Mouse (Mus musculus): ENCODE results near the gene Gm8251. TPM values are rescaled to one million over a fixed set of nuclear protein-coding genes. Genes with fewer than 3 reads are reported as not detected.
A peak's percentile ranks its signal among the peaks of the same experiment; 100 is the strongest.
"Not testable (repeated sequence)": the region's sequence is repeated elsewhere in the genome, so short reads cannot be mapped to it uniquely, and the experiment has no call there.

Gene Gm8251
- 0.02 and 0.05 TPM in 2 replicates for polyA plus RNA-seq (2012; rRNA removed)

DNA sequence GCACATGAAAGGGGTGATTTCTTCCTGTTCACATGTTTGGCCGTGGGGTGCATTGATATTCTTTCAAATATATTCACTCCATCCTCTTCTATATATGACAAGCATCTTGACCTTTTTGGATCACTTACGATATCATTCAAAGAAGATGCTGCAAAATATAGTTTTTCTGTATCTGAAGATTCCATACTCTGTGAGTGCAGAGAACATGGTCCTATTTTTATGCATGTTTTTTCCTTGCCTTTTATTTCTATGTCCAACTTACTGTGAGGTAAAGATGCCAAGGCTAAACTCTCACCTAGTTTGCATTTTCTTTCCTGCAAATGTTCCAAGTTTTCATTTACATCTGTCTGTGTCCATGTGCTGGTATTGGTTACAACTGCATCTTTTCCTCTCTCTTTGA lies at the start of gene Gm8251:
Gene Gm8251, minus strand, starts transcription at position 101 of the 400 bp plus-strand sequence.
- no peak within 1 kb of the TSS for H3K27ac ChIP-seq (ENCODE audit: insufficient read depth, low read length)
- 95% methylated on average over 2 of the region's 2 CpGs for WGBS
- TF ChIP-seq POLR2A (IDR thresholded peaks at IDR 0.05; ENCODE audit: borderline replicate concordance, insufficient read depth, low read length), result no peak
- no peak for TF ChIP-seq CTCF (IDR thresholded peaks at IDR 0.05; ENCODE audit: borderline replicate concordance, insufficient read depth, low read depth, low read length)
- H3K27me3 ChIP-seq (ENCODE audit: control insufficient read depth, insufficient read depth, low read length), result no peaks in the 10 kb centered on the region
- H3K4me3 ChIP-seq (replicated peaks; ENCODE audit: insufficient read depth, low read depth, low read length), result no peak within 1 kb of the TSS
- no peaks in the 10 kb centered on the region for H3K4me1 ChIP-seq (ENCODE audit: control insufficient read depth, insufficient read depth, low read length)
- DNase-seq, result no peak

DNA sequence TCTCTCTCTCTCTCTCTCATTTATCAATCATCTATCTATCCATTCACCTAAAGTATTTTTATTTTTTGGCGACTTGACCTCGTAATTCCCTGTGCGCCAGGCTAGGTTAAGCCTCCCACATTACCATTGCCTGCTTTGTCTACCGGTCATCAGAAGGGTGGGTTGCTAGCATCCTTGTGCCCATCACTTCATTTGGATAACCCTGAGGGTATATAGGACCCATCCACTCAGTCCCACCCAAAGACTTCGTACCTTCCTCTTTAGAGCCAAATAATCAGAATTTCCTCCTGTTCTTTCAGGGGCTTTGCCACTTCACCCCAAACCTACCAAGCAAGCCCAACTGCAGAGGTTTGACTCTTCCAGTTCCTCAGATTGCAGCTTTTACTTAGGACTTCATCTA lies 41.2 kb upstream of the Gm8251 start:
- 18% methylated on average over 5 of the region's 5 CpGs for WGBS
- peak overlapping the region; percentile 32 for H3K4me3 ChIP-seq (replicated peaks; ENCODE audit: insufficient read depth, low read depth, low read length)
- DNase-seq, result peak; percentile 12 to 25

DNA sequence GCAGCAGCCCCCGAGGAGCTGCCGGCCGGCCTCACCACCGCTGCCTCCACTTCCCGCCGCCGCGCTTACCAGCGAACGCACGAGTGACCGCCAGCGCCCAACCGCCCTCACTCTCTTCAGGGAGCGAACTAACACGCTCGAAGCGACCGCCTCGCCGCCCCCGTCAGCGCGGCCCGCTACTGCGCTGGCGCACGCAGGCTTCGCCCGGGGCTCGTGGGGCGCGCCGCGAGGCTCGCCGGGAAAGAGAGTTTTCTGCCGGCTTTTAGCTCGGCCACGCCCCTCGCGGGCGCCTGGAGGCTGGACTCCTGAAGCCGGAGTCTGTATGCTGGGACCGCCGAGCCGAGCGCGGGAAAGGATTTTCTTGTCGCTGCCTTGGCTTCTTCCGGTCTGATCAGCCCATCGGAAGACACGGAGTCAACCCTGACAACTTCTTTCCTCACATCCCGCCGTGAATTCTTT lies 40.6 kb upstream of the Gm8251 start, which contains the start of gene Tex30:
Gene Tex30, minus strand, starts transcription at position 183 of the 459 bp plus-strand sequence.
- H3K27me3 ChIP-seq (ENCODE audit: control insufficient read depth, insufficient read depth, low read length), result no peaks in the 10 kb centered on the region
- H3K27ac ChIP-seq (ENCODE audit: insufficient read depth, low read length), result peak within 1 kb of the TSS; percentile 68; the same call in 1 of the 2 replicates
- H3K4me1 ChIP-seq (ENCODE audit: control insufficient read depth, insufficient read depth, low read length), result no peaks in the 10 kb centered on the region
- no peak for TF ChIP-seq CTCF (IDR thresholded peaks at IDR 0.05; ENCODE audit: borderline replicate concordance, insufficient read depth, low read depth, low read length)
- TF ChIP-seq POLR2A (IDR thresholded peaks at IDR 0.05; ENCODE audit: borderline replicate concordance, insufficient read depth, low read length), result peak; percentile 63; the same call in 1 of the 2 replicates
- peak; percentile 92 to 93 for DNase-seq
- WGBS, result under 1% methylated on average over 55 of the region's 55 CpGs
- peak within 1 kb of the TSS; percentile 95 for H3K4me3 ChIP-seq (replicated peaks; ENCODE audit: insufficient read depth, low read depth, low read length)

More for the DNA sequence above, 41.2 kb upstream of the Gm8251 start:
- TF ChIP-seq POLR2A (IDR thresholded peaks at IDR 0.05; ENCODE audit: borderline replicate concordance, insufficient read depth, low read length) (no peak), CTCF (IDR thresholded peaks at IDR 0.05; ENCODE audit: borderline replicate concordance, insufficient read depth, low read depth, low read length) (no peak)
- H3K27me3 ChIP-seq (ENCODE audit: control insufficient read depth, insufficient read depth, low read length), result no peaks in the 10 kb centered on the region
- H3K4me1 ChIP-seq (ENCODE audit: control insufficient read depth, insufficient read depth, low read length), result no peaks in the 10 kb centered on the region
- no peak overlapping the region for H3K27ac ChIP-seq (ENCODE audit: insufficient read depth, low read length)

DNA sequence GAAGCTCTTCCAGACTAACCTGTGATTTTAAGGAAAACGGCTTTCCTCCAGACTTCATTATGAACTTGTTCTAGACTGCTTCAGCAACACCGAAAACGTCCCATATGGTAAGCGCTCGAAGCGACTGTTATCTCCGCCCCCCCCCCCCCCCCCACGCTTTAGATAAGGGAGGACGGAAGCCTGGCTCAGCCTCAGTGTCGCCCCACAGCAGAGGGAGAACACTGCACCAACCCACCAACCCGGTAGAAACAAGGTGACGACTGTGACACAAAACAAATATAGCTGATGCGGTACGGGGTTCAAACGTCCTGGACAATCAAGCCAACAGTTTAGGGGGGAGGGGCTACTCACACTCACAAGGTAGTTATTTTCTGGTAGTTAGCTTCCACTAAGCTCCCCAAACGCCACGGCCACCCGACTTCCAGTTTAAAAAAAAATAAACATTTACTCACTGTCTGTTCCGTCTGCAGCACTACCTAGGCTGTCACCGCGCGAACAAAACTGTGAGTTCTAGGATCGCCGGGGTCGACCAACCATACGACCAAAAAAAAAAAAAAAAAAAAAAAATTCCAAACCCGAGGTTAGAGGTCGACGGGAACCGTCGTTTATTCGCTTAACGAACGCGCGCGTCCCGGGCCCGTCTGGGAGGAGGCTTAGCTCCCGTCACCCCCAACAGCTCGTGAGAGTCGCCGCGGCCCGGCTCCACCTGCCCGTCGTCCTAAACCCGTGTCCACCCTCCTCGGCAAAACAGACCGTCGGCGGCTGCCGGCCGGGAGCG lies 39.9 kb upstream of the Gm8251 start:
- H3K27ac ChIP-seq (ENCODE audit: insufficient read depth, low read length), result 0 out of 2 replicates have a peak overlapping the region, but pooled peaks have one; percentile 48
- peak; percentile 32 for DNase-seq
- no peaks in the 10 kb centered on the region for H3K4me1 ChIP-seq (ENCODE audit: control insufficient read depth, insufficient read depth, low read length)
- H3K4me3 ChIP-seq (replicated peaks; ENCODE audit: insufficient read depth, low read depth, low read length), result peak overlapping the region; percentile 95
- WGBS, result under 1% methylated on average over 55 of the region's 55 CpGs
- no peaks in the 10 kb centered on the region for H3K27me3 ChIP-seq (ENCODE audit: control insufficient read depth, insufficient read depth, low read length)
- TF ChIP-seq CTCF (IDR thresholded peaks at IDR 0.05; ENCODE audit: borderline replicate concordance, insufficient read depth, low read depth, low read length) (no peak), POLR2A (IDR thresholded peaks at IDR 0.05; ENCODE audit: borderline replicate concordance, insufficient read depth, low read length) (no peak)

- no peak overlapping the region for H3K27ac ChIP-seq (ENCODE audit: insufficient read depth, low read length)
- DNase-seq, result peak; percentile 16 to 17
- H3K27me3 ChIP-seq (ENCODE audit: control insufficient read depth, insufficient read depth, low read length), result no peaks in the 10 kb centered on the region
- 0% methylated on average over 1 of the region's 1 CpGs for WGBS
- H3K4me3 ChIP-seq (replicated peaks; ENCODE audit: insufficient read depth, low read depth, low read length), result no peak overlapping the region
- TF ChIP-seq POLR2A (IDR thresholded peaks at IDR 0.05; ENCODE audit: borderline replicate concordance, insufficient read depth, low read length) (no peak), CTCF (IDR thresholded peaks at IDR 0.05; ENCODE audit: borderline replicate concordance, insufficient read depth, low read depth, low read length) (no peak)
- H3K4me1 ChIP-seq (ENCODE audit: control insufficient read depth, insufficient read depth, low read length), result no peaks in the 10 kb centered on the region
These were observed 2.9 kb upstream of the Gm8251 start for GRCm38 (mm10) chr1:44064625-44065024.

- no peak overlapping the region for H3K4me3 ChIP-seq (replicated peaks; ENCODE audit: insufficient read depth, low read depth, low read length)
- 97% methylated on average over 6 of the region's 6 CpGs for WGBS
- no peak overlapping the region for H3K27ac ChIP-seq (ENCODE audit: insufficient read depth, low read length)
- TF ChIP-seq CTCF (IDR thresholded peaks at IDR 0.05; ENCODE audit: borderline replicate concordance, insufficient read depth, low read depth, low read length) (no peak), POLR2A (IDR thresholded peaks at IDR 0.05; ENCODE audit: borderline replicate concordance, insufficient read depth, low read length) (no peak)
- no peak for DNase-seq
- H3K4me1 ChIP-seq (ENCODE audit: control insufficient read depth, insufficient read depth, low read length), result no peaks in the 10 kb centered on the region
- H3K27me3 ChIP-seq (ENCODE audit: control insufficient read depth, insufficient read depth, low read length), result no peaks in the 10 kb centered on the region
These were observed 1.7 kb upstream of the Gm8251 start for GRCm38 (mm10) chr1:44063439-44063838.

- DNase-seq, result no peak
- Histone ChIP-seq H3K27ac (ENCODE audit: insufficient read depth, low read length) (no peak overlapping the region), H3K4me1 (ENCODE audit: control insufficient read depth, insufficient read depth, low read length) (no peaks in the 10 kb centered on the region), H3K4me3 (replicated peaks; ENCODE audit: insufficient read depth, low read depth, low read length) (no peak overlapping the region), H3K27me3 (ENCODE audit: control insufficient read depth, insufficient read depth, low read length) (no peaks in the 10 kb centered on the region)
- no peak for TF ChIP-seq POLR2A (IDR thresholded peaks at IDR 0.05; ENCODE audit: borderline replicate concordance, insufficient read depth, low read length)
- no peak for TF ChIP-seq CTCF (IDR thresholded peaks at IDR 0.05; ENCODE audit: borderline replicate concordance, insufficient read depth, low read depth, low read length)
- 90% methylated on average over 3 of the region's 3 CpGs for WGBS
These were observed 3.9 kb downstream of the Gm8251 start for GRCm38 (mm10) chr1:44057805-44058204.

DNA sequence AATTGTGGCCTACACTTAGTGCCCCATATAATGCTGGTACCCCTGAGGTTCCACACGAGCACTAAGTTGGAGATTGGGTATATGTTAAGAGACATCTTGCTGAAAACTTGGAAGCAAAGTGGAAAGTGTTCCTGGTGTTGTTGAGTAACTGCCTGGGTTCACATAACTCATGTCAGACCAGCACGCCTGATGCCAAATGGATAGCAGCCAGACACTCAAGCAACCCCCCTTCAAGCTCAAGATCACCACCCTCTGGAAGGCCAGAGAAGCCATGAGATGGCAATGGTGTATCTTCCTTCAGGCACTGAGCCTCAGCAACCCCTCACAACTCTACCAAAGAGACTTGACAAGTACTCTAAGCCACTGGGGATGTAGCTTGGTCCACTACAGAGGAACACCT lies 15.2 kb downstream of the Gm8251 start:
- Histone ChIP-seq H3K4me1 (ENCODE audit: control insufficient read depth, insufficient read depth, low read length) (no peaks in the 10 kb centered on the region), H3K4me3 (replicated peaks; ENCODE audit: insufficient read depth, low read depth, low read length) (no peak overlapping the region), H3K27ac (ENCODE audit: insufficient read depth, low read length) (no peak overlapping the region), H3K27me3 (ENCODE audit: control insufficient read depth, insufficient read depth, low read length) (no peaks in the 10 kb centered on the region)
- 62% methylated on average over 2 of the region's 2 CpGs for WGBS
- DNase-seq, result no peak
- TF ChIP-seq CTCF (IDR thresholded peaks at IDR 0.05; ENCODE audit: borderline replicate concordance, insufficient read depth, low read depth, low read length), result no peak

DNA sequence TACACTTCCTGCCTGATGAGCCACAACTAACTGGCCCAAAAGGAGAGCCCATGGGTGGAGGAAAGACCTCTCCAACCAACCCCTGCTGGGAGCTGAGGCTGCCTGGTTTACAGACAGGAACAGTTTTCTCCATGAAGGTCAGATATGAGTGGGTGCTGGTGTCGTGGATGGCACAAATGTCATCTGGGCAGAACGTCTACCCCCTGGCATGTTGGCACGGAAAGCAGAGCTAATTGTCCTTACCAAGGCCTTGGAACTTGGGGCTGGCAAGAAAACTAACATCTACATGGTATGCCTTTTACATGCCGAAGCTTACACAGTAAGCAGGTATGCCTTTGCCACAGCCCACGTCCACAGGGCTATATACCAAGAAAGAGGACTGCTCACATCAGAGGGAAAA lies 16.0 kb downstream of the Gm8251 start:
- not testable (repeated sequence) for H3K4me1 ChIP-seq (ENCODE audit: control insufficient read depth, insufficient read depth, low read length)

More for the DNA sequence above, 16.0 kb downstream of the Gm8251 start:
- DNase-seq; H3K4me3 ChIP-seq (replicated peaks; ENCODE audit: insufficient read depth, low read depth, low read length); H3K27me3 ChIP-seq (ENCODE audit: control insufficient read depth, insufficient read depth, low read length); H3K27ac ChIP-seq (ENCODE audit: insufficient read depth, low read length): not testable (repeated sequence)
- 55% methylated on average over 5 of the region's 5 CpGs for whole genome bisulfite sequencing

Measured in cerebellum, adult 2 months (tissue).